Mouse (Mus musculus): ENCODE data around the gene Tuba1c. TPM values are rescaled to one million over a fixed set of nuclear protein-coding genes. Genes with fewer than 3 reads are reported as not detected.

Gene Tuba1c
- 10 to 100 TPM; 53.7 to 71.4 TPM for total RNA-seq (2023)

GRCm38 (mm10) chr15:99029619-99030584, at the start of gene Tuba1c:
Gene Tuba1c, plus strand, starts transcription at chr15:99029891.

GRCm38 (mm10) chr15:99055040-99055439, 25.3 kb downstream of the Tuba1c start, which contains the start of gene Prph:
Gene Prph, plus strand, starts transcription at chr15:99055174.

GRCm38 (mm10) chr15:99074019-99074599, 44.4 kb downstream of the Tuba1c start, which contains the start of gene Troap:
Gene Troap, plus strand, starts transcription at chr15:99074575.

GRCm38 (mm10) chr15:99087253-99088075, 57.8 kb downstream of the Tuba1c start, which contains the start of gene C1ql4:
Gene C1ql4, minus strand, starts transcription at chr15:99087817.

Other genes starting within 250 kb of the Tuba1c start
- gene Wnt1, start 240.0 kb upstream of the Tuba1c start, total RNA-seq (2023) = not detected
- gene Ddn, start 220.4 kb upstream of the Tuba1c start, total RNA-seq (2023) = under 1 TPM; 0.23 to 0.30 TPM
- gene Prkag1, start 198.4 kb upstream of the Tuba1c start, total RNA-seq (2023) = 10 to 100 TPM; 76.9 to 79.0 TPM
- 100 to 1,000 TPM; 192 to 206 TPM for gene Kmt2d, start 158.7 kb upstream of the Tuba1c start, total RNA-seq (2023)
- 10 to 100 TPM; 19.5 to 22.6 TPM for gene Rhebl1, start 135.4 kb upstream of the Tuba1c start, total RNA-seq (2023)
- gene Dhh, start 131.4 kb upstream of the Tuba1c start, total RNA-seq (2023) = under 1 TPM in 1 of 2 experiments, not detected in 1; 0.65 TPM
- gene Lmbr1l, start 111.7 kb upstream of the Tuba1c start, total RNA-seq (2023) = 100 to 1,000 TPM; 266 to 275 TPM
- gene Tuba1b, start 95.3 kb upstream of the Tuba1c start, total RNA-seq (2023) = 100 to 1,000 TPM; 145 to 154 TPM
- not detected for gene Gm49450, start 76.3 kb upstream of the Tuba1c start, total RNA-seq (2023)
- 100 to 1,000 TPM in 1 of 2 experiments, 10 to 100 TPM in 1; 83.7 to 117 TPM for gene Tuba1a, start 76.2 kb upstream of the Tuba1c start, total RNA-seq (2023)
- gene Prph, start 25.3 kb downstream of the Tuba1c start, total RNA-seq (2023) = not detected
- gene Troap, start 44.7 kb downstream of the Tuba1c start, total RNA-seq (2023) = under 1 TPM; 0.23 to 0.42 TPM
- not detected for gene C1ql4, start 57.9 kb downstream of the Tuba1c start, total RNA-seq (2023)
- gene Dnajc22, start 63.3 kb downstream of the Tuba1c start, total RNA-seq (2023) = not detected
- not detected for gene Spats2, start 96.0 kb downstream of the Tuba1c start, total RNA-seq (2023)
- gene Kcnh3, start 195.0 kb downstream of the Tuba1c start, total RNA-seq (2023) = 1 to 10 TPM; 2.4 to 4.1 TPM
- gene Mcrs1, start 222.1 kb downstream of the Tuba1c start, total RNA-seq (2023) = 100 to 1,000 TPM; 103 to 112 TPM